Mouse (Mus musculus) CH12.LX (cell line): ENCODE data around the gene Entpd7. TPM values are rescaled to one million over a fixed set of nuclear protein-coding genes. Genes with fewer than 3 reads are reported as not detected.

Experiments
- DNase-seq: peaks from one replicate; pipeline ENCODE4 v3.0.0-alpha.2; 2013; ENCODE audit errors: extremely low read depth
- H3K27ac ChIP-seq: 2 replicates; pipeline ENCODE4 v1.5.1; 2012; ENCODE audit warnings: low read depth, mild to moderate bottlenecking, control low read depth, moderate library complexity; ENCODE audit not compliant: insufficient read depth
- H3K27me3 ChIP-seq: replicated peaks from 2 replicates; pipeline ENCODE3; 2012; ENCODE audit warnings: inconsistent platforms
- H3K36me3 ChIP-seq, 2 experiments: replicated peaks in 1 of 2; 2 replicates each; pipeline versions ENCODE3 to v1.6.1; 2012; ENCODE audit warnings: inconsistent platforms in 1 of 2, low read length in 1 of 2, mild to moderate bottlenecking in 1 of 2, mixed read lengths in 1 of 2, moderate library complexity in 1 of 2; ENCODE audit not compliant: control insufficient read depth in 1 of 2, insufficient read depth in 1 of 2
- H3K4me1 ChIP-seq, 2 experiments: 2 replicates each; pipeline ENCODE4 v1.6.1; 2012; ENCODE audit warnings: inconsistent platforms in 1 of 2, moderate library complexity in 1 of 2; ENCODE audit not compliant: insufficient read depth in 2 of 2, control insufficient read depth in 1 of 2
- H3K4me2 ChIP-seq: 2 replicates; pipeline ENCODE4 v1.6.1; 2012; ENCODE audit warnings: low read depth, mild to moderate bottlenecking, control low read depth; ENCODE audit not compliant: poor library complexity, insufficient read depth, severe bottlenecking
- H3K4me3 ChIP-seq, 3 experiments: fragments of 150-350 bp in 1 of 3; sonication (generic) in 1 of 3; replicated peaks in 1 of 3; 2 replicates each; pipeline versions ENCODE3 to v1.5.1; 2011 to 2012; ENCODE audit warnings: low read depth in 2 of 3, low read length in 2 of 3, mild to moderate bottlenecking in 2 of 3, moderate library complexity in 2 of 3, control low read depth in 1 of 3, improper control_type of control experiment in 1 of 3, inconsistent platforms in 1 of 3, mixed read lengths in 1 of 3; ENCODE audit not compliant: poor library complexity in 1 of 3
- H3K79me2 ChIP-seq: replicated peaks from 2 replicates; pipeline ENCODE4 v1.6.1; 2012; ENCODE audit warnings: mild to moderate bottlenecking, moderate library complexity; ENCODE audit not compliant: control insufficient read depth, poor library complexity, insufficient read depth, severe bottlenecking; ENCODE audit errors: extremely low read depth
- H3K9ac ChIP-seq: 2 replicates; pipeline ENCODE4 v1.6.1; 2012; ENCODE audit warnings: low read depth, mild to moderate bottlenecking, control low read depth, moderate library complexity; ENCODE audit not compliant: insufficient read depth
- H3K9me3 ChIP-seq: replicated peaks from 2 replicates; pipeline ENCODE3; 2012; ENCODE audit warnings: low read length, inconsistent platforms, mixed read lengths
- BHLHE40 ChIP-seq: IDR thresholded peaks from 2 replicates; pipeline ENCODE4 v1.6.1; 2011; ENCODE audit warnings: mild to moderate bottlenecking, low read depth, low read length, improper control_type of control experiment
- CHD1 ChIP-seq: IDR thresholded peaks from 2 replicates; pipeline ENCODE4 v1.6.1; 2012; ENCODE audit warnings: low read depth, low read length, improper control_type of control experiment, inconsistent platforms
- CHD2 ChIP-seq: IDR thresholded peaks from 2 replicates; pipeline ENCODE4 v1.6.1; 2011; ENCODE audit warnings: low read length, improper control_type of control experiment
- CTCF ChIP-seq, 2 experiments: IDR thresholded peaks in 1 of 2; conservative IDR thresholded peaks in 1 of 2; 2 replicates each; pipeline ENCODE4 v1.5.1; 2011 to 2012; ENCODE audit warnings: low read depth in 2 of 2, low read length in 2 of 2, improper control_type of control experiment in 1 of 2, inconsistent platforms in 1 of 2, mild to moderate bottlenecking in 1 of 2, moderate library complexity in 1 of 2
- E2F4 ChIP-seq: IDR thresholded peaks from 2 replicates; pipeline ENCODE4 v1.6.1; 2011; ENCODE audit warnings: low read depth, low read length, improper control_type of control experiment; ENCODE audit not compliant: insufficient replicate concordance
- ELF1 ChIP-seq: IDR thresholded peaks from 2 replicates; pipeline ENCODE4 v1.6.1; 2014; ENCODE audit warnings: low read depth, mild to moderate bottlenecking, inconsistent platforms, low read length, improper control_type of control experiment
- EP300 ChIP-seq: IDR thresholded peaks from 2 replicates; pipeline ENCODE4 v1.6.1; 2011; ENCODE audit warnings: low read length, improper control_type of control experiment
- ETS1 ChIP-seq: conservative IDR thresholded peaks from 2 replicates; pipeline ENCODE4 v1.6.1; 2012; ENCODE audit warnings: low read depth, mild to moderate bottlenecking, inconsistent platforms, low read length, improper control_type of control experiment, moderate library complexity
- GABPA ChIP-seq: IDR thresholded peaks from 2 replicates; pipeline ENCODE4 v1.6.1; 2012; ENCODE audit warnings: low read depth, low read length, improper control_type of control experiment, inconsistent platforms; ENCODE audit not compliant: insufficient replicate concordance
- HCFC1 ChIP-seq: IDR thresholded peaks from 2 replicates; pipeline ENCODE4 v1.6.1; 2012; ENCODE audit warnings: low read depth, mild to moderate bottlenecking, inconsistent platforms, low read length, improper control_type of control experiment
- IRF4 ChIP-seq: IDR thresholded peaks from 2 replicates; pipeline ENCODE4 v1.6.1; 2014; ENCODE audit warnings: low read depth, mild to moderate bottlenecking, inconsistent platforms, low read length, improper control_type of control experiment
- JUN ChIP-seq: IDR thresholded peaks from 2 replicates; pipeline ENCODE4 v1.6.1; 2011; ENCODE audit warnings: low read depth, mild to moderate bottlenecking, low read length, improper control_type of control experiment, moderate library complexity; ENCODE audit not compliant: insufficient read depth
- JUND ChIP-seq: conservative IDR thresholded peaks from 2 replicates; pipeline ENCODE4 v1.6.1; 2011; ENCODE audit warnings: low read depth, low read length, improper control_type of control experiment
- KAT2A ChIP-seq: IDR thresholded peaks from 2 replicates; pipeline ENCODE4 v1.6.1; 2012; ENCODE audit warnings: low read length, improper control_type of control experiment, inconsistent platforms; ENCODE audit not compliant: insufficient replicate concordance
- MAFK ChIP-seq: IDR thresholded peaks from 2 replicates; pipeline ENCODE4 v1.6.1; 2011; ENCODE audit warnings: low read length, improper control_type of control experiment; ENCODE audit not compliant: insufficient replicate concordance
- MAX ChIP-seq: IDR thresholded peaks from 2 replicates; pipeline ENCODE4 v1.6.1; 2011; ENCODE audit warnings: low read length, improper control_type of control experiment
- MAZ ChIP-seq: IDR thresholded peaks from 2 replicates; pipeline ENCODE4 v1.6.1; 2012; ENCODE audit warnings: low read depth, mild to moderate bottlenecking, inconsistent platforms, low read length, improper control_type of control experiment, moderate library complexity
- MEF2A ChIP-seq: IDR thresholded peaks from 2 replicates; pipeline ENCODE4 v1.6.1; 2014; ENCODE audit warnings: low read depth, mild to moderate bottlenecking, inconsistent platforms, low read length, improper control_type of control experiment, borderline replicate concordance
- MXI1 ChIP-seq: IDR thresholded peaks from 2 replicates; pipeline ENCODE4 v1.6.1; 2011; ENCODE audit warnings: mild to moderate bottlenecking, low read depth, low read length, improper control_type of control experiment
- MYC ChIP-seq: IDR thresholded peaks from 2 replicates; pipeline ENCODE4 v1.6.1; 2011; ENCODE audit warnings: low read depth, mild to moderate bottlenecking, improper control_type of control experiment, low read length
- NELFE ChIP-seq: IDR thresholded peaks from 2 replicates; pipeline ENCODE4 v1.6.1; 2011; ENCODE audit warnings: low read depth, low read length, improper control_type of control experiment
- NRF1 ChIP-seq: IDR thresholded peaks from 2 replicates; pipeline ENCODE4 v1.6.1; 2014; ENCODE audit warnings: low read depth, mild to moderate bottlenecking, inconsistent platforms, low read length, improper control_type of control experiment, moderate library complexity
- PAX5 ChIP-seq: IDR thresholded peaks from 2 replicates; pipeline ENCODE4 v1.6.1; 2012; ENCODE audit warnings: low read length, inconsistent platforms, mixed read lengths
- POLR2A ChIP-seq: IDR thresholded peaks from 2 replicates; pipeline ENCODE4 v1.6.1; 2011; ENCODE audit warnings: low read depth, mild to moderate bottlenecking, improper control_type of control experiment, low read length
- POLR2AphosphoS2 ChIP-seq: IDR thresholded peaks from 2 replicates; pipeline ENCODE4 v1.6.1; 2011; ENCODE audit warnings: low read depth, low read length, improper control_type of control experiment
- RAD21 ChIP-seq: IDR thresholded peaks from 2 replicates; pipeline ENCODE4 v1.6.1; 2011; ENCODE audit warnings: low read depth, mild to moderate bottlenecking, low read length, improper control_type of control experiment, moderate library complexity
- RCOR1 ChIP-seq: conservative IDR thresholded peaks from 2 replicates; pipeline ENCODE4 v1.6.1; 2012; ENCODE audit warnings: low read depth, mild to moderate bottlenecking, inconsistent platforms, low read length, improper control_type of control experiment
- SIN3A ChIP-seq: IDR thresholded peaks from 2 replicates; pipeline ENCODE4 v1.6.1; 2012; ENCODE audit warnings: low read length, improper control_type of control experiment, inconsistent platforms
- SMC3 ChIP-seq: IDR thresholded peaks from 2 replicates; pipeline ENCODE4 v1.6.1; 2011; ENCODE audit warnings: low read depth, low read length, improper control_type of control experiment
- TBP ChIP-seq: conservative IDR thresholded peaks from 2 replicates; pipeline ENCODE4 v1.6.1; 2011; ENCODE audit warnings: low read depth, low read length, improper control_type of control experiment
- TCF12 ChIP-seq: IDR thresholded peaks from 2 replicates; pipeline ENCODE4 v1.6.1; 2014; ENCODE audit warnings: low read depth, mild to moderate bottlenecking, inconsistent platforms, low read length, improper control_type of control experiment
- UBTF ChIP-seq: IDR thresholded peaks from 2 replicates; pipeline ENCODE4 v1.6.1; 2012; ENCODE audit warnings: low read depth, mild to moderate bottlenecking, inconsistent platforms, low read length, improper control_type of control experiment, moderate library complexity
- USF1 ChIP-seq: IDR thresholded peaks from 2 replicates; pipeline ENCODE4 v1.6.1; 2014; ENCODE audit warnings: low read depth, mild to moderate bottlenecking, inconsistent platforms, low read length, improper control_type of control experiment
- USF2 ChIP-seq: conservative IDR thresholded peaks from 2 replicates; pipeline ENCODE4 v1.6.1; 2011; ENCODE audit warnings: low read depth, low read length, improper control_type of control experiment
- ZC3H11A ChIP-seq: IDR thresholded peaks from 2 replicates; pipeline ENCODE4 v1.6.1; 2012; ENCODE audit warnings: low read depth, mild to moderate bottlenecking, inconsistent platforms, low read length, improper control_type of control experiment
- ZKSCAN1 ChIP-seq: IDR thresholded peaks from 2 replicates; pipeline ENCODE4 v1.6.1; 2012; ENCODE audit warnings: low read depth, inconsistent platforms, low read length, improper control_type of control experiment, borderline replicate concordance
- ZMIZ1 ChIP-seq: IDR thresholded peaks from 2 replicates; pipeline ENCODE4 v1.6.1; 2012; ENCODE audit warnings: low read depth, mild to moderate bottlenecking, inconsistent platforms, low read length, improper control_type of control experiment
- ZNF384 ChIP-seq: IDR thresholded peaks from 2 replicates; pipeline ENCODE4 v1.6.1; 2012; ENCODE audit warnings: low read depth, low read length, improper control_type of control experiment, inconsistent platforms
- dilution Hi-C: fragments of 300-500 bp; cut with MboI; formaldehyde crosslinking; loops from 2 replicates; pipeline ENCODE4 v1.14.3; 2020; ENCODE audit warnings: low sequenced_read_pairs; ENCODE audit not compliant: extremely low pct_unique_long_range_greater_than_20kb, extremely low pct_ligation_motif_present
- in situ Hi-C: fragments of 300-500 bp; cut with MboI; formaldehyde crosslinking; loops from 3 replicates; pipeline ENCODE4 v1.14.3; 2019; ENCODE audit warnings: low sequenced_read_pairs, low pct_ligation_motif_present, low pct_unique_long_range_greater_than_20kb, mixed read lengths
- polyA plus RNA-seq: library from polyadenylated mRNA; unstranded; fragments of >175 nt; gene quantifications from 2 replicates; pipeline ENCODE4 v1.2.1, GENCODE M21; 2012; ENCODE audit warnings: low read depth; ENCODE audit not compliant: insufficient read length
- total RNA-seq, 2 experiments: library from RNA; depleted of rRNA; stranded (reverse); fragments of 300-350 nt in 1 of 2; fragments of >200 nt in 1 of 2; gene quantifications; 2 replicates each; pipeline ENCODE4 v1.2.3; 2012 to 2014

Entpd7 gene
- total and polyA plus RNA-seq, 3 experiments: 2.7 to 6.0 (median 4.0) TPM

- in situ Hi-C loops (no loop called here), dilution Hi-C loops (no loop called here)
- H3K4me1 ChIP-seq: peaks cover 16 to 51% of the 10 kb centered on the region in 2 experiments
- TF ChIP-seq SMC3: peak; percentile 29
- 0 out of 2 replicates have a peak, but pooled peaks have one; percentile 49 for TF ChIP-seq CHD1
- peak; percentile 67 for TF ChIP-seq USF1
- TF ChIP-seq RCOR1: peak; percentile 63
- peak; percentile 83 for TF ChIP-seq TCF12
- no peak for TF ChIP-seq ZKSCAN1
- peak; percentile 37; the same call in 1 of the 2 replicates for TF ChIP-seq NELFE
- peak; percentile 70 for TF ChIP-seq MAFK
- peak; percentile 98 for TF ChIP-seq BHLHE40
- peak in 1 of 2 experiments; percentile 45; a peak in 2 of 4 replicates for TF ChIP-seq CTCF (conservative IDR thresholded peaks at IDR 0.05 in 1 of 2, IDR thresholded peaks at IDR 0.05 in 1 of 2; ENCODE audit: low read depth in 2 of 2, low read length in 2 of 2)
- TF ChIP-seq MEF2A: peak; percentile 79
- peak; percentile 56 for TF ChIP-seq ELF1
- TF ChIP-seq KAT2A: no peak
- TF ChIP-seq UBTF: no peak
- no peak for TF ChIP-seq MAZ
- TF ChIP-seq TBP: no peak
- TF ChIP-seq CHD2: peak; percentile 45; the same call in 1 of the 2 replicates
- TF ChIP-seq USF2: no peak; the same call in 1 of the 2 replicates
- TF ChIP-seq HCFC1: no peak; the same call in 1 of the 2 replicates
- no peak for TF ChIP-seq ZMIZ1
- no peak for TF ChIP-seq ZNF384
- TF ChIP-seq RAD21: peak; percentile 26
- peak; percentile 87 for TF ChIP-seq EP300
- TF ChIP-seq JUND: peak; percentile 65
- TF ChIP-seq PAX5: no peak
- peak; percentile 85 for TF ChIP-seq ETS1
- peak; percentile 74 for TF ChIP-seq IRF4
- TF ChIP-seq MYC: peak; percentile 96
- no peak for TF ChIP-seq NRF1
- peak; percentile 47 for TF ChIP-seq JUN
- peak; percentile 79; the same call in 1 of the 2 replicates for TF ChIP-seq MXI1
- no peak for TF ChIP-seq E2F4
- peak; percentile 92 for TF ChIP-seq SIN3A
- TF ChIP-seq GABPA: no peak
- TF ChIP-seq MAX: peak; percentile 83
- no peak for TF ChIP-seq ZC3H11A
- TF ChIP-seq POLR2AphosphoS2: no peak
- no peak; the same call in 1 of the 2 replicates for TF ChIP-seq POLR2A
- DNase-seq: peak; percentile 98
- peak overlapping the region in 1 of 3 experiments; percentile 11 for H3K4me3 ChIP-seq
- H3K27me3 ChIP-seq: no peaks in the 10 kb centered on the region
- H3K9me3 ChIP-seq: peaks cover 20% of the 10 kb centered on the region
- peak overlapping the region; percentile 70 for H3K27ac ChIP-seq
- peaks cover 30 to 75% of the 10 kb centered on the region in 2 experiments for H3K36me3 ChIP-seq
- H3K4me2 ChIP-seq: no peak overlapping the region
- H3K79me2 ChIP-seq: no peaks in the 10 kb centered on the region
- H3K9ac ChIP-seq: no peak overlapping the region; the same call in 1 of the 2 replicates
Observed at GRCm38 (mm10) chr19:43726510-43727146, 37.2 kb downstream of the Entpd7 start.
